Mouse (Mus musculus) liver, embryonic 12.5 days (tissue): ENCODE measurements around the gene Stk17b. TPM values are rescaled to one million over a fixed set of nuclear protein-coding genes. Genes with fewer than 3 reads are reported as not detected.
"Not testable (repeated sequence)": the region's sequence is repeated elsewhere in the genome, so short reads cannot be mapped to it uniquely, and the experiment has no call there.

Experiments used
- ATAC-seq: fragments of 200-750 bp; cut with Nextera tagmentation; 2 replicates; pipeline ENCODE4 v1.8.0; 2017; ENCODE audit warnings: moderate number of reproducible peaks, mild to moderate bottlenecking, moderate library complexity
- H3K27ac ChIP-seq: fragments of 300-500 bp; sonication (generic); 2 replicates; pipeline ENCODE4 v1.5.1; 2016; ENCODE audit warnings: mild to moderate bottlenecking
- H3K27me3 ChIP-seq: fragments of 300-500 bp; sonication (generic); replicated peaks from 2 replicates; pipeline ENCODE4 v1.6.1; 2016; ENCODE audit warnings: mild to moderate bottlenecking, moderate library complexity
- H3K36me3 ChIP-seq: fragments of 300-500 bp; sonication (generic); 2 replicates; pipeline ENCODE4 v1.6.1; 2016; ENCODE audit warnings: mild to moderate bottlenecking, moderate library complexity
- H3K4me1 ChIP-seq: fragments of 300-500 bp; sonication (generic); 2 replicates; pipeline ENCODE4 v1.6.1; 2016
- H3K4me2 ChIP-seq: fragments of 300-500 bp; sonication (generic); 2 replicates; pipeline ENCODE4 v1.6.1; 2016; ENCODE audit warnings: mild to moderate bottlenecking, moderate library complexity
- H3K4me3 ChIP-seq: fragments of 300-500 bp; sonication (generic); 2 replicates; pipeline ENCODE4 v1.5.1; 2016; ENCODE audit warnings: mild to moderate bottlenecking, moderate library complexity
- H3K9ac ChIP-seq: fragments of 300-500 bp; sonication (generic); 2 replicates; pipeline ENCODE4 v1.6.1; 2016; ENCODE audit warnings: mild to moderate bottlenecking, moderate library complexity
- H3K9me3 ChIP-seq: fragments of 300-500 bp; sonication (generic); replicated peaks from 2 replicates; pipeline ENCODE4 v1.6.1; 2016; ENCODE audit warnings: mild to moderate bottlenecking, moderate library complexity
- WGBS: fragments of 180-500 bp; shearing (Covaris S2); methylation state at CpG from one replicate; pipeline ENCODE4 v1.1.7; 2016; ENCODE audit not compliant: insufficient replicate concordance; 5-methylcytosine and 5-hydroxymethylcytosine counted together
- polyA plus RNA-seq: library from polyadenylated mRNA; unstranded; fragments of >200 nt; fragmentation: Nextera tagmentation; extraction: Ambion mirVana; gene quantifications from 2 replicates; pipeline ENCODE4 v1.2.1, GENCODE M21; 2016

The Stk17b gene
- polyA plus RNA-seq, 1 experiment from 2014 or later, result 17.9 TPM

DNA sequence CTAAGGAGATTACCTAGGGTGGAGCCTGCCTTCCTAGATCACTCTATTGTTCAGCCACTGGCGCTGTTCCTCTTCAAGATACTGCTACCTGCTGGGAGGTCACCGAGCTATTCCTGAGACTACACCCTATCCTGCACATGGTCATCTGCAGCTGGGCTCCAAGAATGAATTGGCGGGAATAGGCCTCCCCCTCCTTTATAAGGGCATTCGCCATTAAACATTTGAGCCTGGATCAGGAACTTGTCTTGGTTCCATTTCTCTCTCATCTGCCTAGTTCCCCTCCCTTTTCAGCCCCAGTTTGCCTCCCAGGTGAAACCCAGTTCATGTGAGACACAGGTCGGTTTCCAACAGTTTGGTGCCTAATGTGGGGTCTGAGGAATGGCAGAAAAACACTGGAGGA lies 39.0 kb downstream of the Stk17b start:
- Histone ChIP-seq H3K9ac (no peak overlapping the region), H3K4me3 (no peak overlapping the region), H3K4me2 (no peak overlapping the region), H3K4me1 (no peaks in the 10 kb centered on the region), H3K27me3 (no peaks in the 10 kb centered on the region), H3K9me3 (no peaks in the 10 kb centered on the region), H3K36me3 (no peaks in the 10 kb centered on the region), H3K27ac (no peak overlapping the region)
- 66% methylated on average over 5 of the region's 5 CpGs for WGBS
- ATAC-seq, result no peak

DNA sequence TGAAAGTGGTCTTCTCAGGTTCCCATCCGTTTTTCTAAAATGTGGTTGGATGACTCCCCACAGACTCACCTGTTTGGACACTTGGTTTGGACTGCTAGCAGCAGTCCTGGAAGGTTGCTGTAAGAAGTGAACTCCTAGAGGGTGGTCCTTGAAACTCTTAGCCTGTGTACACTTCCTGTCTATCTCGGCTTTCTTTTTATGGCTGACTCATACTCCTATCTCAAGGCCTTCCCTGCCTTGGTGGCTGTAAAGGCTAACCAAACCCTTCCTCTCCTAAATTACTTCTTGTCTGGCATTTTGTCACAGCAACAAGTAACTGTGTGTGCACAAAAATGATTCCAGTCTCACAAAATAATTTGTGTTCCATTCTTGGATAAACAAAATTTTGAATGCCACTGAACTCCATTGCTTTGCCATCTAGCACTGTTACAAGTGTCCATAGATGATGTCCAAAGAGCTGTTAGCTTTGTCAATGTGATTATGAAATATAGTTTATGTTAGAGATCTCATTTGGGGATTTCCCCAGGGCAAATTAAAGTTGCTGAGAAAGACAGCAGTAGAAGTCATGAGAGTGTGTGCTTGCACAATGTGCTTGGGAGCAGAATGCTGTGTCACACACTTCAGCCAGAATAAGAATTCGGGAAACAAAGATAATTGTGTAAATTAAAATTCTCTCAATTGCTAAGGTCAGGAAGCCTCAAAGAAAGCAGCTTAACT lies 43.1 kb downstream of the Stk17b start:
- H3K27ac ChIP-seq, result no peak overlapping the region
- no peak for ATAC-seq
- H3K9ac ChIP-seq, result no peak overlapping the region
- no peaks in the 10 kb centered on the region for H3K36me3 ChIP-seq
- WGBS, result 53% methylated on average over 3 of the region's 3 CpGs
- H3K4me2 ChIP-seq, result no peak overlapping the region
- H3K4me1 ChIP-seq, result no peaks in the 10 kb centered on the region
- no peaks in the 10 kb centered on the region for H3K27me3 ChIP-seq
- H3K4me3 ChIP-seq, result no peak overlapping the region
- no peaks in the 10 kb centered on the region for H3K9me3 ChIP-seq

GRCm38 (mm10) chr1:53740777-53741336 lies 44.2 kb downstream of the Stk17b start:
- H3K27ac ChIP-seq, result no peak overlapping the region
- 59% methylated on average over 4 of the region's 4 CpGs for WGBS
- no peaks in the 10 kb centered on the region for H3K27me3 ChIP-seq
- H3K9ac ChIP-seq, result no peak overlapping the region
- no peak overlapping the region for H3K4me2 ChIP-seq
- no peak for ATAC-seq
- no peak overlapping the region for H3K4me3 ChIP-seq
- no peaks in the 10 kb centered on the region for H3K36me3 ChIP-seq
- no peaks in the 10 kb centered on the region for H3K9me3 ChIP-seq
- no peaks in the 10 kb centered on the region for H3K4me1 ChIP-seq

DNA sequence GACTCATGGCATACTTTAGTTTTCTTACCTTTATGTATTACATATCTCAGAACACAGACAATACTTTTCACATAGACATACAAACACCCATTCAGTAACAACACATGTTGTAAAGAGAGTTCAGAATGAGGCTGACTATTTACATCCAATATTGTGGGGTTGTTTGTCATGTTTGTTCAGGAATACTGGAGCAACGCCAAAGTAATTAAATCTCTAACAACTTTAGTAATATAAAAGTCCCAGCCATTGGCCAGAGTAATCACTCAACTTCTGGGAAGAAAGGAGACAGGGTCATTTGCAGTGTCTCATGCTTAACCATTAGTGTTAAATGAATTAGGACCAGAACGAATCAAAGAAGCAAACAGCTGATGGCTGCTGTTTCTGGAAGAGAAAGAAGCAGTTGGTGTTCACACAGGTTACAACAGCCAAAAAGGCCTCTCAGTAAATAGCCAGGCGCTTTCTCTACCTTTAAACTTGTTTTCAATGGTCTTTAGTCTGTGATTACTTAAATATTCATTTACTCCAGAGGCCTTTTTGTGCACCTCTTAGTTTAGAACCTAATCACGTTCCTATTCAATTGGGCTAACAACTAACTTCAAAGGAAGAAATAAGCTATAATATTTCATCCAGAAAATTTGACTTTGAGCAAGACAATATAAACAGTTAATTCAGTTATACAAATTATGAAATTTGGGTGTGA lies 44.8 kb downstream of the Stk17b start:
- not testable (repeated sequence) for H3K4me2 ChIP-seq, H3K27ac ChIP-seq, H3K36me3 ChIP-seq, ATAC-seq, H3K4me1 ChIP-seq, H3K27me3 ChIP-seq, H3K4me3 ChIP-seq, H3K9me3 ChIP-seq, H3K9ac ChIP-seq
- 67% methylated on average over 3 of the region's 4 CpGs for WGBS

DNA sequence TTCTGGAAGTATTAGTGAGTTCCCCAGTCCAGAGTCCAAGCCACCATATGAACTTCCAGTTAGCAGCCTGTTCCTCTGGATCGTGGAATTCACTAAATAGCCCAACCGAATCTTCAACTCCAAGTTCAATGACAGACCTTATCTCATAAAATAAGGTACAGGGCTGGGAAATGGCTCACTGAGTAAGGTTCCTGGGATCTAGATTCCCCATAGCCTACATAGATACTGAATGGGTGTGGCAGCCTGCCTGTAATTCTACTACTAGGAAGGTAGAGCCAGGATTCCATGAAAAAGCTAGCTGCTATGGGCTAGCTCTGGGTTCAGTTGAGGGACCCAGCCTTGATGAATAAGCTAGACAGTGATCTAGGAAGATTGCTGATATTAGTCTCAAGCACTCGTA lies 48.4 kb downstream of the Stk17b start:
- Histone ChIP-seq H3K4me2 (no peak overlapping the region), H3K4me3 (no peak overlapping the region), H3K9me3 (no peaks in the 10 kb centered on the region), H3K36me3 (no peaks in the 10 kb centered on the region), H3K4me1 (no peaks in the 10 kb centered on the region), H3K9ac (no peak overlapping the region), H3K27me3 (no peaks in the 10 kb centered on the region), H3K27ac (no peak overlapping the region)
- no peak for ATAC-seq
- 61% methylated on average over 3 of the region's 3 CpGs for WGBS

DNA sequence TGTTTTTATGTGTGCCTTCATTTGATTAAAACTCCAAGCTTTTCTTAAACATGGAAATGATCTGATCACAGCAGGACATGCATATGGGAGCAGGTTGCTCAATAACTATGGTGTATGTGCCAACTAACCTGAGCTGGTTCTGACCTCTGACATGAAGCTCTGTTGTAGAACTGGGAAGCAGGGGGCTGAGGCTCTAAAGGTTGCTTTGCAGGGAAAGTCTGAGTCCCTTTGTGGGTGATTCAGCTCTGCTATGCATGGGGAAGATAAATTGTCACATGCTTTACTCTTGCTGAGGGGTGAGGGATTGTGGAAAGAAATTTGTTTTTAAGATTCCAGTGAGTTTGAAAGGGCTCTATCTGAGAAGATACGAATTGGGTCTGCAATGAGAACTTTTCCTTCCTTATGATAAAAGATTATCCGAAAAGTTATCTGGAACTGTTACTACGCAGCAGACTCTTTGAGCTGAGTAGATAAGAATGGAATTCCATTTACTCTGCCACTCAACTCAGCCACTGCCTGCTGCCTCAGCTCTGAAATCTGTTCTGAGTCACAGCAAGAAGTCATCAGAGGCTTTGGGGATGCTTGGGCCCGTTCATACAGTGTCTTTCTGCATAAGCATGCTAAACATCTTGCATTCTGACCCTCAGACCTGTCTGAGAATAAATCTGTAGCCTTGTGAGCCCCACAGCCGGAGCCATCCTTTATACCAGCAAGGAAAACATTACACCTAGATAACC lies 56.4 kb downstream of the Stk17b start:
- H3K36me3 ChIP-seq, result no peaks in the 10 kb centered on the region
- no peak overlapping the region for H3K27ac ChIP-seq
- no peak overlapping the region for H3K4me3 ChIP-seq
- no peaks in the 10 kb centered on the region for H3K27me3 ChIP-seq
- H3K9ac ChIP-seq, result no peak overlapping the region
- ATAC-seq, result no peak
- 31% methylated on average over 5 of the region's 5 CpGs for whole genome bisulfite sequencing
- H3K9me3 ChIP-seq, result no peaks in the 10 kb centered on the region
- H3K4me1 ChIP-seq, result peaks cover 7% of the 10 kb centered on the region; the same call in 1 of the 2 replicates
- no peak overlapping the region for H3K4me2 ChIP-seq

DNA sequence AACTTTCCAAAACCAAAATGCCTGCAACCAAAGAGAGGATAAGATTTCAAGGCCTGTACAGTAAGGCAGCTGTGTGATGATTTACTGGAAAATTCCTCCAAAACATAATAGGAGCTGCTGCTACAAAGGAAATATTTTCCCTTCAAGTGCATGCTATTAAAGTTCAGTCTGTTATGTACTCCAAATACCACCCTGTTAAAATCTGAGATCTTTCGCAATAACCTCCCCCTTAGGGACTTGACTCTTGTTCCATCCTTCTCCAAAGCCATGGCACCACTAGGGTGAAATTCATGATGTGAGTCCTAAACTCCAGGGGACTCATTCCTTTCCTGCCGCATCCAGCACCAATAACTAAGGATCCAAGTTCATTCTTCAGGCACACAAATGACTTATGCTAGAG lies 58.1 kb downstream of the Stk17b start:
- Histone ChIP-seq H3K4me3 (no peak overlapping the region), H3K27ac (no peak overlapping the region), H3K4me2 (no peak overlapping the region), H3K27me3 (no peaks in the 10 kb centered on the region), H3K4me1 (peaks cover 7% of the 10 kb centered on the region; the same call in 1 of the 2 replicates), H3K9ac (no peak overlapping the region), H3K36me3 (no peaks in the 10 kb centered on the region), H3K9me3 (no peaks in the 10 kb centered on the region)
- no peak for ATAC-seq
- 76% methylated on average over 2 of the region's 2 CpGs for WGBS

GRCm38 (mm10) chr1:53721353-53721752 lies 63.7 kb downstream of the Stk17b start:
- no peaks in the 10 kb centered on the region for H3K27me3 ChIP-seq
- no peak overlapping the region for H3K27ac ChIP-seq
- H3K4me2 ChIP-seq, result no peak overlapping the region
- H3K4me3 ChIP-seq, result no peak overlapping the region
- H3K9ac ChIP-seq, result no peak overlapping the region
- H3K4me1 ChIP-seq, result no peaks in the 10 kb centered on the region
- no peak for ATAC-seq
- H3K9me3 ChIP-seq, result no peaks in the 10 kb centered on the region
- H3K36me3 ChIP-seq, result no peaks in the 10 kb centered on the region

DNA sequence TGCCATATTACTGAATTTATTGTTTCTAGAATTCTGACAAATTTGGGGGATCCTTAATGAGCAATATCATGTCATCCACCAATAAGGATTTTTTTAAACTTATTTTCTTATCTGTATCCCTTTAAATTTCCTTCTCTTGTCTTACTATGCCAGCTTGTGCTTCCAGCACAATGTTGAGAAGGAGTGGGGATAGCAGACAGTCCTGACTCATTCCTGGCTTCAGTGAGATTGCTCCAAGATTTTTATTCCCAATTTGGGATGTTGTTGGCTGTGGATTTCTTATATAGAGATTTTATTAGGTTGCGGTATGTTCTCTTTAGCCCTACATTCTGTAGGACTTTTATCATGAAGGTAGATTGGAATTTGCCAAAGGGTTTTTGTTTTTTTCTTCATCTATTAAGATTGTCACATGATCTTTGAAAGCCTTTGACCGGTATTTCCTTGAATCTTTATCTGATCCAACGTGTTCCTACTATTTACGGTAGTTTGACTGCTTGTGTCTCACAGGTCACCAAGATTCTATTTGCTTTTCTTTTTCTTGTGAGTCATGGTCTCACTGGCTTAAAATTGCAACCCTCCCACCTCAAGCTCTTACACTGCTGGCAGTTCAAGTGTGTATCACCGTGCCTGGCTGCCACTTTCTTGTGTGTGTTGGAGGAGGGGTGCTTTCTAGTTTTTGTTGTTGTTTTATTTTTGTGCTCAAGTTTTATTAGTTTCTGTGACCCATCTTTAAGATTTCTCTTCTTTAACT lies 64.2 kb downstream of the Stk17b start:
- 62% methylated on average over 5 of the region's 5 CpGs for WGBS
- no peaks in the 10 kb centered on the region for H3K36me3 ChIP-seq
- H3K4me3 ChIP-seq, result no peak overlapping the region
- H3K9me3 ChIP-seq, result no peaks in the 10 kb centered on the region
- H3K27me3 ChIP-seq, result no peaks in the 10 kb centered on the region
- ATAC-seq, result no peak
- no peak overlapping the region for H3K4me2 ChIP-seq
- no peak overlapping the region for H3K9ac ChIP-seq
- no peaks in the 10 kb centered on the region for H3K4me1 ChIP-seq
- H3K27ac ChIP-seq, result no peak overlapping the region

DNA sequence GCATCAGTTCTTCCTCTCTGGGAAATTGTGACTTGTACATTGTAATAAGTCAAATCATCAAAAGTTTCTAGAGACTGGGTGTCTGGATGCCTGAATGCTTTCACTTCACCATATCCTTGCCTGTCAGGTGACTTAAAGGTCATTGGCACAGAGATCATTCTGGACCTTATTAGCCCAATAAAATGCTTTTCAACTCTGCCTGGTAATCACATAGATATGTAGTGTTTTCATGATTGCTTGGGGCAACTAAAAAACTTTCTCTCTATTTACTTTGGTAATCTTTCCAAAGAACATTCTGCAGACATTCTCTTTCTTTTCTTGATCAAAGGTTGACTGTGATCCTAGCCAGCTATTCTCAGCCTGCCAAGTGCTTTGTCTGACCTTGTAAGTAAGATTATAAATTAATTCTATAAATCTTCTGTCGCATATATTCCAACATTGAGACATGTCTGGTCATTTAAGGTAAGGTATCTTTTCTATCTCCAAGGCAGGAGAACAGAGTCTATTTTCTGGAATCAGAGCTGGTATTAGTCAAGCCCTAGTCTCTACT lies 69.0 kb downstream of the Stk17b start:
- Histone ChIP-seq H3K36me3 (no peaks in the 10 kb centered on the region), H3K4me1 (no peaks in the 10 kb centered on the region), H3K27ac (no peak overlapping the region), H3K4me3 (no peak overlapping the region), H3K4me2 (no peak overlapping the region), H3K9me3 (no peaks in the 10 kb centered on the region), H3K27me3 (no peaks in the 10 kb centered on the region), H3K9ac (no peak overlapping the region)
- WGBS, result 62% methylated on average over 1 of the region's 1 CpGs
- ATAC-seq, result no peak

DNA sequence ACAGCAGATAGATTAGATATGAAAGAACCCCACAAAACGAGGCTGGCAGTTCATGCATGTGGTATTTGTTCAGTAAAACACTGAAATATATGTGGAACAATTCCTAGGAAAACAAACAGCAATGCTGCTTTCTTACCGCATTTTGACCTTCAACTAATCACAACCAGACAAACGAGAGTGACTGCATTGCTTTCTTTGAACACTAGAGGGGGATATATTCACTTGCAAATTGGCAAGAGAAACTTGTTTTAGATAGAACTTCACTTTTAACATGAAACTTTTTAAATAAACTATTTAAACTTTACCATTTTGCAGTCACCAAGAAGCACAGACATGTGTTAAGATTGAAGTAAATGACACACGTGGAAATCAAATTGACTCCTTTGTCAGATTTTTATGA lies 69.6 kb downstream of the Stk17b start:
- WGBS, result 4% methylated on average over 4 of the region's 4 CpGs
- Histone ChIP-seq H3K27me3 (no peaks in the 10 kb centered on the region), H3K4me3 (no peak overlapping the region), H3K4me1 (no peaks in the 10 kb centered on the region), H3K36me3 (no peaks in the 10 kb centered on the region), H3K9me3 (no peaks in the 10 kb centered on the region), H3K9ac (no peak overlapping the region), H3K27ac (no peak overlapping the region), H3K4me2 (no peak overlapping the region)
- ATAC-seq, result no peak
